Mouse (Mus musculus) gastrocnemius, postnatal 10 days (tissue): ENCODE results near the gene Zfp790. TPM values are rescaled to one million over a fixed set of nuclear protein-coding genes. Genes with fewer than 3 reads are reported as not detected.

ENCODE experiments used
- DNase-seq: peaks from one replicate; pipeline ENCODE4 v3.0.0; 2021; ENCODE audit warnings: mixed read lengths
- long read RNA-seq, 2 experiments: library from polyadenylated mRNA; stranded (forward); transcript quantifications; one replicate each; pipeline ENCODE4 v2.0.0; 2021
- total RNA-seq, 2 experiments: library from RNA; stranded (reverse); gene quantifications; 2 replicates each; pipeline ENCODE4 v1.2.3; 2021

Gene Zfp790
- 10 to 100 TPM in 1 of 2 experiments, 1 to 10 TPM in 1; 9.6 to 10.9 TPM for total RNA-seq
- long read RNA-seq, experiment 1, transcript Zfp790-201 (5 exons, 3,376 nt) = major isoform, 7 of 14 reads
- long read RNA-seq, experiment 1, partial matches to known transcripts = 0 of 14 reads
- long read RNA-seq, experiment 1, other reads (novel, unspliced or antisense) = 4 of 14 reads
- long read RNA-seq, experiment 2, transcript Zfp790-201 (5 exons, 3,376 nt) = major isoform, 8 of 13 reads
- long read RNA-seq, experiment 2, partial matches to known transcripts = 0 of 13 reads
- long read RNA-seq, experiment 2, other reads (novel, unspliced or antisense) = 4 of 13 reads

DNA sequence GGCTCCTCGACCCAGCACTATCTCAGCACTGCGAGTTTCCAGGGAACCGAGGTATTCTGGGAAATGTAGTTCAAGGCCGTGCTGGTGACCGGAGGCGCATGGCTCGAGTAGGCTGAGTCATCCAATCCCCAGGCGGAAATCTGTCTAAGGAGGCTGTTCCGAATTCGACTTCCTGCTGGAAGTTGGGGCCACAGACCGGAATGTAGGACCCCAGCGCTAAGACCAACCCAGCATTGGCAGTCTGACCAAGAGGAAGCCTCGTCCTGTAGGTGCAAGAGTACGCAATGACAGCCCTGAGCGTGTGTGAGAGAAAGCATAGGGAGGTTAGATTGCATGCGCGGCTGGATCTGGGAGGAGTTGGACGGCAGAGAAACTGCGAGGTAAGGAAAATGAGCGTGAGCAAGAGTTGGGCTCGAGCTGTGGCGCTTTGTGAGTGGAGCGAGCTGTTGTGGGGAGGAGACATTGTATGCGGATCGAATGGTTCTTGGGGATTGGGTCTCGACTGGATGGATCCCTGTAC, at the start of gene Zfp790:
TSS of gene Zfp790 (plus strand) at position 205 of the 520 bp plus-strand sequence.
- DNase-seq = peak; percentile 66

- DNase-seq = peak; percentile 69
These were observed 48.7 kb upstream of the Zfp790 start for GRCm38 (mm10) chr7:29767058-29767686.

DNA sequence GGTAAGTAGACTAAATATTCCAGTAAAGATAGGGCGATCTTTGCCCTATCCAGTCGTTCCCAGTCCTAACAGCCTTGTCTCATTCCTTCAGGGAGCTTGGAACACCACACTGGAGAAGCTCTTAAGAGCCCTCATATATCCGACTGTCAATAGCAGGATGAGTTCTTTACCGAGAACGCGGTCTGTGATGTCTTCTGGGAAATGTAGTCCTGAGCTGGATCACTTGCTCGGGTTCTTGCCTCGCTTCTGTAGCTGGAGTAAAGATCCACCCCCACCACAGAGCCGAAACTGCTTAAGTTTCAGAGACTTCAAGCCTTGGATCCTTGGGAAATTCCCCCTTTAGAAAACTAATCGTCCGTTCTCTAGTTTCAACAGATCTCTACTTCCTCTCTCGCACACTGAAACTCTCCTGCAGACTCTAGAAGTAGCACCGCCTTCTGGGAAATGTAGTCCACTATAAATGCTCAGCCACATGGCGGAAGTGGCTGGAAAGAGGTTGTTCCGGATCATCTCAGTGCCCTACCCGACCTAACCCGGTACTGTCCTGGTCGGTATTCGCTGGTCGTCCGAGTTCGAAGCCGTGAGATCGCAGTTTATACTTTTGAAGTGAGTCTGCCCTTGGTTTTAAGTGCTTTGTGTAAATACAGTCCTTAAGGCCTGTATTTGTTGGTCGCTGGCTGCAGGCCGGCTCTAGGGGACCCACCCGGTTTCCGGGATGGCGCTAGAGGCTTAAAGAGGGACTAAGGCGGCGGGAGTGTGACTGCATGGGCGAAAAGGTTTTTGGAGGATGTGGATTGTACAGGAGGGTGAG, 47.6 kb upstream of the Zfp790 start, which contains the start of gene Zfp84:
TSS of gene Zfp84 (plus strand) at position 463 of the 811 bp plus-strand sequence.
- DNase-seq = peak; percentile 58

DNA sequence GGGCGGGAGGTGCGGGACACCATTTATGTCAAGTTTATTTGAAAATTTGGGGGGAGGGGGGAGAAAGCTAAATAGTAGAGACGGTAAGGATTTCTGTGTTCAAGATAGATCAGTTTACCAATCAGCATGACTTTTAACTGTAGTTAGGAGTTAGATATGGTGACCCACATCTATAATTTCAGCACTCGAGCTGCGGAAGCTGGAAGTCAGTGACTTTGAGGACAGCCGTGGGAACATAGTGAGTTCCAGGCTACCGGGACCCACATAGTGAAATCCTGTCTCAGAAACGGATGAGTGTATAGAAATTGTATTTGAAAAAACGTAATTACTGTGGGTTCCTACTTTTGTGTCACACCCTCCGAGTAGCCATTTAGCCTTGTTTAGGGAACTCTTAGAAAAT, 46.9 kb upstream of the Zfp790 start:
- no peak for DNase-seq

DNA sequence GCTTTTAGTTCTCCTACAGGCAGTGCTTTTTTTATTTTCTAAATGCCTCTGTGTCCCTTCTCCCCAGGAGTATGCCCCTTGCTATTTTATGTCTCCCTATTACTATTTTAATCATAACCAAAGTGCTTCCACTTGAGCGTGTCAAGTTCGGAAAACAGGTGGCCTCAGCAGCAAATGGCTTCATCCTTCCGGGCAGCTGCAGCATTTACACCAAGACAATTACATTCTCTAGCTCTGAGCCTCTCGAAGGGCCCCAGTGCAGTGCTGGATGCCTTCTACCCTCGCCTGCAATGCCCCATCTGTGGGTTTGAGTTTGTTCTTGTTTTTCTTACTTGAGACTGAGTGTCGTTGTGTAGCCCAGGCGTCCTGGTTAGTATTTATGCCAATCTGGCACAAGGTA, 42.4 kb upstream of the Zfp790 start:
- no peak for DNase-seq

DNA sequence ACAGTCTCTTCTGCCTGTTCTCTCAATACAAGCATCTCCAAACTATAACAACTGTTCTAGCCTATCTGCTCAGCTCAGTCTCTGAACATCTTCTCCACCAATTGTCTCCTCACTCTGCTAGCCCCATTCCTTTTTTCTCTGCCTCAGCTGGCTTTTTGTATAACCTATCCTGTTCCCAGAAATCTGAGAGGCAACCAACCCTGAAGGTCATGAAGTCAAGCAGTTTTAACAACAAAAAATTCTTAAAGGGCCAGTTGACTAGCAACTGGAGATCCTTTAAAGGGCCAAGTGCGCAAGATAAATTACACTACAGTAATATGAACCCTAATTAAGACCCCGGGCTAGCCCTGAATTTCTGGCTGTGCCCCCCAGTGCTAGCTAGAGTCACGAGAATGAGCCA, 41.5 kb upstream of the Zfp790 start:
- no peak for DNase-seq

- DNase-seq = no peak
These were observed 39.3 kb upstream of the Zfp790 start for GRCm38 (mm10) chr7:29776568-29776967.

DNA sequence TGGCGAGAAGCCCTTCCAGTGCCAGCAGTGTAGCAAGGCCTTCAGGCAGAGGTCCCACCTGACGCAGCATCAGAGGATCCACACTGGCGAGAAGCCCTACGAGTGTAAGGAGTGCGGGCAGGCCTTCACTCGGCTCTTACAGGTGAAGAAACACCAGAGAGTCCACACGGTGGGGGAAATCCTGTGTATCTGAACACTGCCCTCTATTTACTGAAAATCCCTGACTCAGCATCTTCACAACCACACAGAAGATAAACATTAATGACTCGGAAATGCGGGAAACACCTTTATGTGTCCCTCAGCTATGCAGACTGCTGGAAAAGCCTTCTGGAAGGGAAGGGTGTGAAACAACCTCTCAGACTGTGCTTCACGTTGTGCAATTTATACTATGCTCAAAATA, 38.5 kb upstream of the Zfp790 start:
- DNase-seq = no peak

GRCm38 (mm10) chr7:29783871-29784551, 31.9 kb upstream of the Zfp790 start, which contains the start of gene Zfp30:
TSS of gene Zfp30 (plus strand) at chr7:29783998.
- DNase-seq = peak; percentile 84

DNA sequence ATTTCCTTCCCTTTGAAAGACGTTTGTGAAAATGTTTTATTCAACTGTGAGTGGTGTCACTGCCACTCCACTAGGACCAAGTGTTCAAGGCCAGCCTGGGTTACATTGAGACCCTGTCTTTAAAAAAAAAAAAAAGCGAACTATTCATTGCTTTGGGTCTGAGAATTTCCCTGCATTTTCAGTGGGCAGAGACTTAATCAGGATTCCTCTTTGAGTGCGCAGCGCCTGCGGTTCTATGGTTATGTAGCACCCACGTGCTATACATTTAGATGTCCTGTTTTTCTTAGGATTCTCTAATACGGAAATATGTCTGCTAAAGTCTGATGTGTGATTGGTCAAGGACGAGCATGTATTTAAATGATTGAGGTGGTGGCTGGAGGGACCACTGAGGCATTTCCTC, 30.9 kb upstream of the Zfp790 start:
- DNase-seq = no peak

DNA sequence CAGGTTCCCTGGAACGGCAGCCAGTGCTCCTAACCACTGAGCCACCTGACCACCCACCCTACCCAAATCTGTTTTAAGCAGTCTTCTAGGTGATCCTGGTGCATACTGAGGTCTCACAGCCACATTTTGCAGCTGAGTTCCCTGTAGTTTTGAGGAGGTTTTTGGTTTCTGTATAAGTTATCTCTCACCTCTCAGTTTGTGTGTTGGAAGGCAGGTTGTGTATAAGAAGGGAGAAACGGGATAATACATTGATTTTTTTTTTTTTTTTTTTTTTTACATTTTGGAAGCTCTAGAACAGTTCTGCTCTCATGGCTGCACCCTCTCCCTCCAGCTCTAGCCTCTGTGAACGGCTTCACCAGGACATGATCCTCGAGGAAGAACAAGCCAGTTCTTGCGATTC, 30.0 kb upstream of the Zfp790 start:
- no peak for DNase-seq

DNA sequence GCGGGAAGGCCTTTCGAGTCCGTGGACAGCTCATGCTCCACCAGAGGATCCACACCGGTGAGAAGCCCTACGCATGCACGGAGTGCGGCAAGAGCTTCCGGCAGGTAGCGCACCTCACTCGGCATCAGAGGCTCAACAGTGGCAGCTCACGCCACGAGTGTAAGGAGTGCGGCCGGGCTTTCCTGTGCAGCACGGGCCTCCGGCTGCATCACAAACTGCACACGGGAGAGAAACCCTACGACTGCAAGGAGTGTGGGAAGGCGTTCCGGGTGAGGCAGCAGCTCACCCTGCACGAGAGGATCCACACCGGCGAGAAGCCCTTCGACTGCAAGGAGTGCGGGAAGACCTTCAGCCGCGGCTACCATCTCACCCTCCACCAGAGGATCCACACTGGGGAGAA, 23.0 kb upstream of the Zfp790 start:
- no peak for DNase-seq

DNA sequence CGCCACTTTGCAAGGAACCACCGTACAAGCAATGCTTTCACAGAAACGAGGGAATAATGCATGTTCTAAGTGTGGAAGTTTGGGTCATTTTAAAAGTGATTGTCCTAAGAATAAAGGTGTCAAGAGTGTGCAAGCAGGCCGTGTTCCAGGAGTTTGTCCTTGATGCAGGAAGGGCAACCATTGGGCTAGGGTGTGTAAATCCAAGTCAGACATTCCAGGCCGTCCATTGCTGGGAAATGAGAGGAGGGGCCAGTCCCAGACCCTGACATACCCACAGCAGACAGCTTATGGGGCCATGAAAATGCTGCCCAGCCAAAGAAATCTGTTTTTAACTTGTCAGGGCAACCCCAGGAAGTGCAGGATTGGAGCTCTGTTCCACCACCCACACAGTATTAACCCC, 8.9 kb upstream of the Zfp790 start:
- DNase-seq = no peak

DNA sequence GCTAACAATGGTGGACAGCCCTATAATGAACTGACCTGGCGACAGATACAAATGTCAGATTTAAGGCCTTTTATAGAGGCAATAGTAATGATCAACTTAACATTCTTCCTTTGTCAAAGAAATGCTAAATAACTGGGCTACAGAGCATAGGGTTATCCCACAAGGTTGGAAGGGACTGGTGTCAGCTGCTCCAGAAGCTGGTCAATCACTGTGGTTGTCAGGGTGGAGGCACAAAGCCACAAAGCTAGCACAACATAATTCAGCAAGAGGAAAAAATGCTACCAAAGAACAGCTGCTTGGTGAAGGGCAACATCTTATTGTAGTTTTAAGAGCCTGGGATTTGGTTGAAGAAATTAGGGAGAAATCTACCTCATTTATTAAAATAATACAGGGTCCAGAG, 3.7 kb upstream of the Zfp790 start:
- no peak for DNase-seq

DNA sequence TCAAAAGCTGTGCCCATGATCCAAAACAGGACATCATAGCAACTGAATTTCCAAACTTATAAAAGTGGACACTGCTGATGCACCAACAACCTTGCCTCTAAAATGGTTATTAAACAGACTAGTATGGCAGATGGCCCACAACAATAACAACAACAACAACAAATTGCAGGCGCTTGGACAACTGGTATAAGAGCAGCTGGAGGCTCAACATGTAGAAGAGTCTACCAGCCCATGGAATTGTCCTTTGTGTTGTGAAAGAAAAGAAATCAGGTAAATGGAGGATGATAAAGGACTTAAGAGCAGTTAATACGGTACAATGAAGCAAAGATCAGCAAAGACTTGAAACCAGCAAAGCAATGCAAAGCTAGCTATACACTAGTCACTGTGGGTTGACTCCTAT, 1.5 kb upstream of the Zfp790 start:
- no peak for DNase-seq

DNA sequence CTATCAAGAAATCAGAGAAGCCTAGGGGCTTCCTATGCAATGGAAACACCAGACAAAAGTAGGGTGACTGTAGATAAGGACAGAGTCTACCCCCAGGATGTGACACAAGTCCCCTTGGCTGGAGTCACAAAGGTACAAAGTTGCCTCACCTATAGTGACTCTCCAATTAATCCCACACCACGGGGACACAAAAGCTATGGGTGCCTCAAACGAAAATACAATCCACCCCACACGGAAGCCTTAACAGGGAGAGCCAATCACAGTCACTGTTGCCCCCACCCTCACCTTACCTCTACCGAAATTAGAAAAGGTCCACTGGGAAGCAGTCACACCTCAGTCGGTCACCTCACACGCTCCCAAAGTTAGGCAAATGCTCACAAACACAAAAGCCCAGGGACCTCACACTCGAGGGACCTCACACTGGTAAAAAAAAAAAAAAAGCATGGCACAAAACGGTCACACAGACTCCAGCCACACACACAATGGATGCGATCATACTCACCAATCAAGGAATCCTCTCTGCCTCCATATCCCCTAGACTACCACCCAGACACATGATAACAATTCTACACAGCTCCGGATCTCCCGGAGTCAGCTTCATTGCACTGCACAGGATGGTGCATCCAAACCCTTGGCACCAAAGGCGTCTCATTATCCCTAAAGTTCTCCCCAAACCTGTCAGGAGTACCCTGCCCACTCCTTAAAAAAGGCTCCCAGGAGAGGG, 691 bp upstream of the Zfp790 start:
- DNase-seq = no peak

DNA sequence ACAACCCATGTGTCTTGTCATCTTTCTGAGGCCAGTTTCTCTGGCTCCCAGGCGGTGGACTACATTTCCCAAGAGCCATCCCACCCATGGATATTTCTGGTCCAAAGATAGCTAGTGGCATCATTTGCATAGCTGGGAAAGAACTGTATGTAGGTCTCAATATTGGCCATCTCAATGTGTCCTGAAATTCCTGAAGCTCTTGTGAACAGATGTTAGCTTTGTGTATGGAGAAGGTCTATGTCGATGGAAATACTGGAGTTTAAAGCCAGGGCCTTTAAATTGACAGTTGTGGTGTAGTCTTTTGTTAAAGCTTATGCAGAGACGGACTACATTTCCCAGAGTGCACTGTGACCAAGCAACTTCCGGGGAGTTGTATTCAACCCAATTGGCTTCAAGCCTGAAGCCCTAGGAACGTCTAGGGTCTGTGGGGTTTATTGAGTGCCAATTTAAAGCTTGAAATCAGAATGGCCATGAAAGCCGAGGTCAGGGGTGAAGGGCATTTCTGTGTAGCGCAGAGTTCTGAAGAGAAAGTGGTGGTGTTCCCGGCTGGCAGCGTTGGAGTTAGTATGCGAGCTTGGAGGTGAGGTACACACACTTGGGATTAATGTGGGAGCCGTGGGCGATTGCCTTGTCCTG, 2.8 kb downstream of the Zfp790 start:
- peak; percentile 47 for DNase-seq

DNA sequence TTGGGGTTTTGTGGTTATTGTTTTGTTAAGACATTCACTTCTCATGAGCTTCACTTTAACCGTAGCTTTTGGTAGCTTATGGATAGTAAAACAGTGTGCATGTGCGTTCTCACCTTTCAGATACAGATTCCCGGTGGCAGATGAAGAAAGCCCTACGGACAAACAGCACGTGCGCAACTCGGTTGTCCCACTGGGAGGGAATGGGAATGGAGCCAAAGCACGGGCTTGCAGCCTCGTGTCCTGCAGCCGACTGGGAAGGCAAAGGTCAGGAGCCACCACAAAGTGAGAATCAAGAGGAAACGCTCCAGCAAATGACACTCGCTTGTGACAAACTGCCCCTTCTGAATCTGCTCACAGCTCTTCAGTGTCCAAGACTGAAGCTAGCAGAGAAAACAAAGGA, 12.1 kb downstream of the Zfp790 start:
- DNase-seq = no peak

DNA sequence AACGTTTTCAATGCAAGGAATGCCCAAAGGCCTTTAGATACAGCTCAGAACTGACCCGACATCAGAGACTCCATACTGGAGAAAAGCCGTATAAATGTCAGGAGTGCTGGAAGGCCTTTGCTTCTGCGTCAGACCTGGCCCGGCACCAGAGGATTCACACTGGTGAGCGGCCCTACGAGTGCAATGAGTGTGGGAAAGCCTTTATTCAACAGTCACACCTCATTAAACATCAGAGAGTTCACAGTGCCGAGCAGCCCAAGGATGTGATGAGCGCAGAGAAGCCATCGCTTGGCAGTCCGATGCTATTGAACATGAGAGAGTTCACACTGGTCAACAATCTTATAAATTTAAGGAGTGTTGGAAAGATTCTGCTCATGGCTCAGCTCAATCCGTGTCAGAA, 13.9 kb downstream of the Zfp790 start:
- no peak for DNase-seq

DNA sequence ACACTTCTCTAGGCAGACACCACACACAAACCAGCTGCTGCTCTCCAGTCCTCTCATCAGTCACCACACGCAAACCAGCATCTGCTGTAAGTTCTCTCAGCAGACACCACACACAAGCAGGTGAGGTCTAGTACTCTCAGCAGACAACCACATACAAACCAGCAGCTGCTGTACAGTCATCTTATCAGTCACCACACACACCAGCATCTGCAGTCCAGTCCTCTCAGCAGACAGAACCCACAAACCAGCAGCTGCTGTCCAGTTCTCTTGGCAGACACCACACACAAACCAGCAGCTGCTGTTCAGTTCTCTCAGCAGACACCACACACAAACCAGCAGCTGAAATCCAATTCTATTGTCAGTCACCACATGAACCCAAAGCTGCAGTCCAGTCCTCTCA, 20.9 kb downstream of the Zfp790 start:
- no peak for DNase-seq

GRCm38 (mm10) chr7:29839256-29839655, 23.3 kb downstream of the Zfp790 start:
- DNase-seq = no peak
